Mouse (Mus musculus): Measurements from ENCODE around the gene Chil4.

- no peak for TF ChIP-seq GATA1 (IDR thresholded peaks at IDR 0.05; ENCODE audit: borderline replicate concordance, low read length)
- no peak for TF ChIP-seq CTCF (IDR thresholded peaks at IDR 0.05; ENCODE audit: low read depth, low read length)
- no peak for TF ChIP-seq POLR2AphosphoS5 (IDR thresholded peaks at IDR 0.05; ENCODE audit: insufficient replicate concordance, low read depth, low read length)
Measured at GRCm38 (mm10) chr3:106221625-106222265, 2.4 kb upstream of the Chil4 start.
